Mouse (Mus musculus) heart, postnatal 25 days (tissue): Measurements from ENCODE around the gene Vmn1r12. TPM values are rescaled to one million over a fixed set of nuclear protein-coding genes. Genes with fewer than 3 reads are reported as not detected.
"Not testable (repeated sequence)": the region's sequence is repeated elsewhere in the genome, so short reads cannot be mapped to it uniquely, and the experiment has no call there.

Source experiments
- DNase-seq: peaks from one replicate; pipeline ENCODE4 v3.0.0; 2022; ENCODE audit warnings: low spot score
- intact Hi-C: fragments of 180-260 bp; cut with DNase I; formaldehyde crosslinking; loops from one replicate; pipeline ENCODE4 v1.15.1; 2025
- total RNA-seq, 2 experiments: library from RNA; stranded (reverse); gene quantifications; 2 replicates each; pipeline ENCODE4 v1.2.3; 2021

Gene Vmn1r12
- not detected for total RNA-seq

DNA sequence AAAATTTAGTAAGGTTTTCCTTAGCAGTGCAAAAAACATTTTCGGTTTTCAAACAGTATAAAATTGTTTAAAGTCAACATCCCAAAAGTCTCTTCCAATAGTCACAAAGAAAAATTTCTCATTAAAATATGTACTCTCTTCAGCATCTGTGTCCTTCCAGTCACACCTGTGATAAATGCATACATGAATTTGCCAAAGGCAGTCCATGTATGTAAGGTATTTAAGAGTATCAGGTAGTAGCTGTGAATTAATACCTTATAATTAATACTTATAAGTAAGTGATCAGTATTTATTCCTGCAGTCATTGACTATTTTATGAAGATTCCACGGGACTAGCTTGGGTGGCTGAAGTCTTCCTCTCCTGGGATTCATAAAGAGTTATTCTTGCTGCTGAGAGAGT, at the start of gene Vmn1r12:
TSS of gene Vmn1r12 (plus strand) at position 301 of the 400 bp plus-strand sequence.
- intact Hi-C loops, result no loop called here
- no peak for DNase-seq

GRCm38 (mm10) chr6:57109154-57109553, 47.6 kb upstream of the Vmn1r12 start, which contains the start of gene Vmn1r10:
Vmn1r10 (plus strand) TSS chr6:57109454.
- intact Hi-C loops, result no loop called here
- DNase-seq, result no peak

DNA sequence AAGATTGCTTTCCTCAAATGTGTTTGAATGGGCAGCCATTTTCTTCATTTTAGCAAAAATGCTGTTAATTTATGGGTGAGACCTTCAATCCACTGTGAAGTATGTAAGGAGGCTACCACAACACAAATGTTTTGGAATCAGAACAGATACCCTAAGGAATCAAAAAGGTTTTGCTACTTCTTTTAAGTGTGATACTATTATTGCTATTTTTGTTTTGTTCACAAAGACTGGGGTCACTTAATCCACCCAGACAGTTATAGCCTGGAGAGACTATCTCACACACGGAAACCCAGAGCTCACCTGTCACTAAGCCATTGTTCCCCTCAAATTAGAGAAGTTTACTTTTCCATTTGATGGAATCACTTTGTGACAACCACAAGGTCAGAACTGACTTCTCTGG, 23.6 kb upstream of the Vmn1r12 start, which contains the start of gene Vmn1r11:
TSS of gene Vmn1r11 (plus strand) at position 301 of the 400 bp plus-strand sequence.
- no peak for DNase-seq
- intact Hi-C loops, result no loop called here

GRCm38 (mm10) chr6:57190016-57190415, 33.3 kb downstream of the Vmn1r12 start:
- DNase-seq, intact Hi-C loops: not testable (repeated sequence)

DNA sequence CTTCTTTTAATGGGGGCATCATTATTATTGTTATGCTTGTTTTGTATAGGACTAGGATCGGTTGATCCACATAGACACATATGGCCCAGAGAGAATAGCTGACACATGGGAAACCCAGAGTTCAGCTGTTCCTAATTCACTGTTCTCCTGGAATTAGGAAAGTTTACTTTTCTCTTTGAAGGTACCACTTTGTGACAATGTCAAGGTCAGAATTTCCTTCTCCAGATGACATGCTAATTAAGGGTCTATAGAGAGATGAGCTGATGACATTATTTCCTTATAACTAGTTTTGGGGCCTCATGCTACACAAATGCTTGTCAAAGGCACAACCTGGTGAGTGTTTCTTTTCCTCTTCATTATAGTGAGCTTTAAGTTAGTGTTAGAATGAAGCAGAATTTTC, 46.3 kb downstream of the Vmn1r12 start, which contains the start of gene Vmn1r13:
TSS of gene Vmn1r13 (plus strand) at position 301 of the 400 bp plus-strand sequence.
- DNase-seq, intact Hi-C loops: not testable (repeated sequence)

Other genes starting within 250 kb of the Vmn1r12 start
- gene Nt5c3, start 233.0 kb upstream of the Vmn1r12 start, total RNA-seq, result 10 to 100 TPM; 67.5 to 75.9 TPM
- gene Vmn1r4, start 232.9 kb upstream of the Vmn1r12 start, total RNA-seq, result under 1 TPM in 1 of 2 experiments, not detected in 1; 0.21 TPM
- gene Vmn1r5, start 186.6 kb upstream of the Vmn1r12 start, total RNA-seq, result not detected
- not detected for gene Vmn1r6, start 159.7 kb upstream of the Vmn1r12 start, total RNA-seq
- not detected for gene Vmn1r7, start 131.6 kb upstream of the Vmn1r12 start, total RNA-seq
- gene Vmn1r8, start 124.6 kb upstream of the Vmn1r12 start, total RNA-seq, result not detected
- not detected for gene Vmn1r9, start 90.1 kb upstream of the Vmn1r12 start, total RNA-seq
- gene Vmn1r10, start 47.5 kb upstream of the Vmn1r12 start, total RNA-seq, result not detected
- gene Vmn1r11, start 23.5 kb upstream of the Vmn1r12 start, total RNA-seq, result not detected
- gene Vmn1r13, start 46.4 kb downstream of the Vmn1r12 start, total RNA-seq, result not detected
- gene Vmn1r14, start 74.8 kb downstream of the Vmn1r12 start, total RNA-seq, result not detected
- not detected for gene Vmn1r15, start 101.0 kb downstream of the Vmn1r12 start, total RNA-seq
- gene Vmn1r16, start 172.6 kb downstream of the Vmn1r12 start, total RNA-seq, result not detected
- gene Vmn1r17, start 206.8 kb downstream of the Vmn1r12 start, total RNA-seq, result not detected
- gene Vmn1r18, start 238.9 kb downstream of the Vmn1r12 start, total RNA-seq, result not detected
- gene Vmn1r19, start 246.9 kb downstream of the Vmn1r12 start, total RNA-seq, result not detected